Mouse (Mus musculus) spleen, adult 2 months (tissue): ENCODE measurements around the gene Itfg1.

ENCODE experiments used
- CTCF ChIP-seq: fragments of 200-500 bp; IDR thresholded peaks from 2 replicates; pipeline ENCODE4 v1.5.1; 2011; ENCODE audit warnings: mild to moderate bottlenecking, inconsistent platforms; ENCODE audit not compliant: insufficient read depth, insufficient read length, insufficient replicate concordance; ENCODE audit errors: extremely low read depth
- POLR2A ChIP-seq: fragments of 200-500 bp; IDR thresholded peaks from 2 replicates; pipeline ENCODE4 v1.6.1; 2011; ENCODE audit warnings: low read depth, low read length, inconsistent platforms

- TF ChIP-seq POLR2A (no peak), CTCF (no peak)
These were observed 27.1 kb downstream of the Itfg1 start for GRCm38 (mm10) chr8:85813621-85814020.
